Mouse (Mus musculus) heart, embryonic 14.5 days (tissue): ENCODE measurements around the gene Gdf7. TPM values are rescaled to one million over a fixed set of nuclear protein-coding genes. Genes with fewer than 3 reads are reported as not detected.
A peak's percentile ranks its signal among the peaks of the same experiment; 100 is the strongest.

Experiments
- ATAC-seq: fragments of 200-750 bp; cut with Nextera tagmentation; 2 replicates; pipeline ENCODE4 v1.8.0; 2017; ENCODE audit warnings: low read depth, moderate TSS enrichment; ENCODE audit not compliant: insufficient number of reproducible peaks, insufficient read depth, low FRiP score
- H3K27ac ChIP-seq, 2 experiments: fragments of 200-500 bp in 1 of 2; fragments of 300-500 bp in 1 of 2; sonication (generic) in 1 of 2; replicated peaks in 1 of 2; 2 replicates each; pipeline ENCODE4 v1.5.1; 2012 to 2014; ENCODE audit warnings: low read depth in 2 of 2, low read length in 2 of 2, control low read depth in 1 of 2, mild to moderate bottlenecking in 1 of 2, mixed read lengths in 1 of 2; ENCODE audit not compliant: control insufficient read depth in 1 of 2, insufficient read depth in 1 of 2
- H3K27me3 ChIP-seq: fragments of 300-500 bp; sonication (generic); 2 replicates; pipeline ENCODE4 v1.6.1; 2014; ENCODE audit warnings: mild to moderate bottlenecking, low read length, control low read depth; ENCODE audit not compliant: control insufficient read depth, insufficient read depth
- H3K36me3 ChIP-seq: fragments of 300-500 bp; sonication (generic); 2 replicates; pipeline ENCODE4 v1.6.1; 2014; ENCODE audit warnings: mild to moderate bottlenecking, control low read depth, low read length, mixed read lengths; ENCODE audit not compliant: control insufficient read depth, insufficient read depth
- H3K4me1 ChIP-seq, 2 experiments: fragments of 200-500 bp in 1 of 2; fragments of 300-500 bp in 1 of 2; sonication (generic) in 1 of 2; 2 replicates each; pipeline ENCODE4 v1.6.1; 2012 to 2014; ENCODE audit warnings: low read length in 2 of 2, control low read depth in 1 of 2, mixed read lengths in 1 of 2; ENCODE audit not compliant: control insufficient read depth in 2 of 2, insufficient read depth in 2 of 2
- H3K4me2 ChIP-seq: fragments of 300-500 bp; sonication (generic); 2 replicates; pipeline ENCODE4 v1.6.1; 2014; ENCODE audit warnings: mild to moderate bottlenecking, low read length
- H3K4me3 ChIP-seq, 2 experiments: fragments of 200-500 bp in 1 of 2; fragments of 300-500 bp in 1 of 2; sonication (generic) in 1 of 2; 2 replicates each; pipeline ENCODE4 v1.5.1; 2012 to 2014; ENCODE audit warnings: low read length in 2 of 2, mild to moderate bottlenecking in 2 of 2, control low read depth in 1 of 2, low read depth in 1 of 2, moderate library complexity in 1 of 2; ENCODE audit not compliant: control insufficient read depth in 1 of 2, insufficient read depth in 1 of 2
- H3K9ac ChIP-seq: fragments of 300-500 bp; sonication (generic); 2 replicates; pipeline ENCODE4 v1.6.1; 2014; ENCODE audit warnings: mild to moderate bottlenecking, low read length
- H3K9me3 ChIP-seq: fragments of 300-500 bp; sonication (generic); 2 replicates; pipeline ENCODE4 v1.6.1; 2016; ENCODE audit warnings: low read length, control low read depth; ENCODE audit not compliant: control insufficient read depth
- WGBS: fragments of 180-500 bp; shearing (Covaris S2); extraction: QIAGEN DNeasy Blood & Tissue Kit; methylation state at CpG from one replicate; pipeline ENCODE4 v1.1.7; 2014; 5-methylcytosine and 5-hydroxymethylcytosine counted together
- polyA plus RNA-seq: library from polyadenylated mRNA; unstranded; fragments of >200 nt; fragmentation: Nextera tagmentation; extraction: Ambion mirVana; gene quantifications from 2 replicates; pipeline ENCODE4 v1.2.1, GENCODE M21; 2014

Gene Gdf7
- polyA plus RNA-seq, 1 experiment from 2014 or later = not detected

DNA sequence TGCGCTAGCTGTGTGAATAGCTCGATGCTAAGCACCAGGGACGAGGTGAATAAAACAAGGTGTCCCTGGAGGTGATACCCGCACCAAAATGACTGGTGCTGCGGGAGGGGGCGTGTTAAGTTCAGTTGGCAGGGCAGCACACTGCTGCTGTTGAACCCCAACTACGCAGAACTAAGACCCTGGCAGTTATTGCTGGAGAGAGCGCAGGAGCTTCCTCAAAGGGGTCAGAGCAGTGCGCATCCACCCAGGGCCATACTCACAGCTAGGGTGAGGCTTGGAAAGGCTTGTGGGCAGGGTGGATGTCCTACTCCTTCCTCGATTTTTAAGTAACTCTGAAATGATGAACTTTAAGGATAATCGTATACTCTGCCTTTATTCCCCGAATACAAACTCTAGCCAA lies 12.0 kb upstream of the Gdf7 start:
- H3K27me3 ChIP-seq = peaks cover 26% of the 10 kb centered on the region
- H3K4me3 ChIP-seq = peak overlapping the region; percentile 80 to 82
- H3K4me1 ChIP-seq = peaks cover 5 to 11% of the 10 kb centered on the region in 2 experiments
- no peaks in the 10 kb centered on the region for H3K9me3 ChIP-seq
- peak overlapping the region; percentile 87 for H3K9ac ChIP-seq
- WGBS = 23% methylated on average over 12 of the region's 12 CpGs
- peak overlapping the region; percentile 95 for H3K4me2 ChIP-seq
- no peak for ATAC-seq
- no peak overlapping the region for H3K27ac ChIP-seq
- peaks cover 16% of the 10 kb centered on the region for H3K36me3 ChIP-seq

DNA sequence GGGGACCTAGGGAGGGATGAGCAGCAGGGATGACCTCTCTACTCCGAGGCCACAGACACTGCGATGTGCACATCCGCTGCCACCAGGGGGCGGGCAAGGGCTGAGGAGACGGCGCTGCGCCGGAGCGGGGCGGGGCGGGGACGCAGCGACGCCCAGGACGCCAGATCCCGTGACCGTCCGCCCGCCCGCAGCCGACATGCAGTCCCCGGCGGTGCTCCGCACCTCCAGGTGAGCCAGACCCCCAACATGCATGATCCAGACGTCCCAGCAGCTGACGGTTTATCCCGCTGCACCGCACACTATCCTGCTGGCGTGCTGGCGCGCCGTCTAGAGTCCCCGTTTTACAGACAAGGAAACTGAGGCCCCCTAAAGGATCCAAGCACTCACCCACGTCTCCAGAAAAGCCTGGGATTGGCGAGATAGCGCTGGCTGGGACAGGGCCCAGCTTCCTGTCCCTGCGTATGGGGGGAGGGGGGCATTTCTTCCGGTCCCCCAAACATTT lies 11.6 kb upstream of the Gdf7 start, which contains the start of gene Hs1bp3:
Gene Hs1bp3, plus strand, starts transcription at position 163 of the 502 bp plus-strand sequence.
- WGBS = 0% methylated on average over 30 of the region's 38 CpGs

DNA sequence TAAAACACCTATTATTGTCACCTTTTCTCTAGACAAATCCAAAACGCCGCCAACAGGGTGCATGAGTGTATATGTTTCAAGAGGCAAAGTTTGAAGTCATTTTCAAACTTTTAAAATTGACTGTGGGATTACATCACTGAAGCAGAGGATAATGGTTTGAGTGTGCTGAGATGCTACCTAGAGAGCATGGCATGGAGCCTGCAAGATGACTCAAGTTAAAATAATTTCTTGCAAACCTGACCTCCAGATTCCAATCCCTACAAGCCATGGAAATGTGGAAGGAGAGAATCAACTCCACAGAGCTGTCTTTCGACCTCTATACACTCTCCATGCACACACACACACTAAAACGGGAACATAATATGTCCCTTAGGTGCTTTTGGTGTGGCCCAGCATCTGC lies 10.5 kb upstream of the Gdf7 start:
- no peak overlapping the region for H3K9ac ChIP-seq
- no peak overlapping the region for H3K4me2 ChIP-seq
- H3K36me3 ChIP-seq = 0 out of 2 replicates have a peak, but pooled peaks cover 2% of the 10 kb centered on the region
- H3K4me1 ChIP-seq = peaks cover 5 to 11% of the 10 kb centered on the region in 2 experiments
- H3K27me3 ChIP-seq = peaks cover 29% of the 10 kb centered on the region
- H3K27ac ChIP-seq = no peak overlapping the region
- H3K4me3 ChIP-seq = no peak overlapping the region
- ATAC-seq = no peak
- 85% methylated on average over 4 of the region's 4 CpGs for whole genome bisulfite sequencing
- no peaks in the 10 kb centered on the region for H3K9me3 ChIP-seq

More for the DNA sequence above, 11.6 kb upstream of the Gdf7 start, which contains the start of gene Hs1bp3:
- peak; percentile 73 for ATAC-seq
- H3K4me3 ChIP-seq = peak within 1 kb of the TSS; percentile 80 to 82
- peak within 1 kb of the TSS; percentile 87 for H3K9ac ChIP-seq
- peaks cover 12% of the 10 kb centered on the region for H3K36me3 ChIP-seq
- no peaks in the 10 kb centered on the region for H3K9me3 ChIP-seq
- peaks cover 26% of the 10 kb centered on the region for H3K27me3 ChIP-seq
- H3K4me2 ChIP-seq = peak within 1 kb of the TSS; percentile 95
- no peak within 1 kb of the TSS for H3K27ac ChIP-seq
- H3K4me1 ChIP-seq = peaks cover 5 to 11% of the 10 kb centered on the region in 2 experiments

DNA sequence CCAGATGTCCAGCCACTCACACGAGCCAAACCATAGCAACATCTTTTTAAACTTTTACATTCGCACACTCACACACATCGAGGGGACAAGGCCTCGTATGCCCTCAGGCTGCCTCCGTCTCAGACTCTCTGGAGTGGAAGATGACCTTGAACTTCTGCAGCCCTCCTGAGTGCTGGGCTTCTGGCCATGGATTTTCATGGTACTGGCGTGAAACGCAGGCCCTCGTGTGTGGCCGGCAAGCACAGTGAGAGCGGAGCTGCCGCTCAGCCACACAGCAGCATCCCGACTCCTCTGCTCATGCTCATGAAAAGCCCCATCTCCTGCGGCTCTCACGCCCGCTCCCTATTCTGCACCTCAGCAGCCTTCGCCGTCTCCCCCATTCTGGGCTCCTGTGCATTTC lies 9.2 kb upstream of the Gdf7 start:
- Histone ChIP-seq H3K4me3 (no peak overlapping the region), H3K9me3 (no peaks in the 10 kb centered on the region), H3K9ac (no peak overlapping the region), H3K4me2 (no peak overlapping the region), H3K4me1 (peaks cover 5 to 14% of the 10 kb centered on the region in 2 experiments), H3K36me3 (no peaks in the 10 kb centered on the region), H3K27me3 (peaks cover 36% of the 10 kb centered on the region), H3K27ac (no peak overlapping the region)
- ATAC-seq = no peak
- WGBS = 52% methylated on average over 17 of the region's 17 CpGs

DNA sequence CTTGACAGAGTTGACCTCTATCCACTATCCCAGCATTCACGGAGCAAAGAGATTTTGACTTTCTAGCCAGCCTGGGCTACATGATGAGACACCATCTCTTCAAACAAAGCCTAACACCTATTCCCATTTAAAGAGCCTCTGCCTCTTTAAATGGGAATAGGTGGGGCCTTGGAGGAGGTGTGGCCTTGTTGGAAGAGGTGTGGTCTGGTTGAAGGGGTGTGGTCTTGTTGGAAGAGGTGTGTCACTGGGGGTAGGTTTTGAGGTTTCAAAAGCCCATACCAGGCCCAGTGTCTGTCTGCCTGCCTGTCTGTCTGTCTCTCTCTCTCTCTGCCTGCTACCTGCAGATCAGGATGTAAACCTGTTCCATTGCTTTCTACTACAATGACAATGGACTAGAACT lies 5.2 kb upstream of the Gdf7 start:
- Histone ChIP-seq H3K36me3 (no peaks in the 10 kb centered on the region), H3K27me3 (peaks cover 70% of the 10 kb centered on the region), H3K9me3 (no peaks in the 10 kb centered on the region), H3K4me3 (no peak overlapping the region), H3K9ac (no peak overlapping the region), H3K4me1 (peaks cover 4 to 8% of the 10 kb centered on the region in 2 experiments; a peak in 2 of 4 replicates), H3K4me2 (no peak overlapping the region), H3K27ac (no peak overlapping the region)
- ATAC-seq = no peak
- 59% methylated on average over 1 of the region's 1 CpGs for WGBS

DNA sequence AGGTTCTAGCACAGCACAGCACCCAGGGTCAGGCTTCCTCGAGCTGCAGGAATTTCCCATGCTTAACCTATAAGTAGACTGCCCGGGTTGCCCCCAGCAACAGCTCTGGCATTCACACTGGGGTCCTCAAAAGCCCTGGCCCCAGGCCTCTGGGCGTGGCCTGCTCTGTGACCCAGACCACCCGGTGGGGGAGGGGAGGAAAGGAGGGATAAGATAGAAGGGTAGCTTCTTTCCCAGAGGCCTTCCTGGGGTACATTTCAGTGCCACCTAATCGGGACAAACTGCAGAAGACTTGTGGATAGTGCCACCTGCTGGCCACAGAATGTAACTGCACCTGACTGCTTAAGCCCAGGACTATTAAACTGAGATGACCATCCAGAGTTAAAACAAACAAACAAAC lies 4.7 kb upstream of the Gdf7 start:
- Histone ChIP-seq H3K4me2 (no peak overlapping the region), H3K9ac (no peak overlapping the region), H3K27me3 (peaks cover 70% of the 10 kb centered on the region), H3K9me3 (no peaks in the 10 kb centered on the region), H3K27ac (no peak overlapping the region), H3K4me3 (no peak overlapping the region), H3K4me1 (peaks cover 4 to 12% of the 10 kb centered on the region in 2 experiments; a peak in 2 of 4 replicates), H3K36me3 (no peaks in the 10 kb centered on the region)
- WGBS = 9% methylated on average over 5 of the region's 5 CpGs
- no peak for ATAC-seq

DNA sequence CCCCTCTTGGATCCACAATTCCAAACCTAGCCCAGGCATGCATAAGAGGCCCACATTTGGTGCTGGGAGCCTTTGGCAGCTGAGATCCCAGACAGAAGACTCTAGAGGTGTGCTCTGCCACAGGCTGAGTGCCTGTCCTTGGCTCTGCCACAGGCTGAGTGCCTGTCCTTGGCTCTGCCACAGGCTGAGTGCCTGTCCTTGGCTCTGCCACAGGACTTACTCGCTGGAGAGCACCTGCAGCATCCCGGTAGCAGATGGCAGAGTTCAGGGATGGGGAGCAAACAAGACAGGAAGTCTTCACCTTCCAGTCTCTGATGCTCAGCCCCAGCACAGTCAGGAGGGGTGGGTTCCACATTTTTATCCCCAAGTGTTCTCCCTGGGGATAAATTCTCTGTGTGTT lies 3.5 kb upstream of the Gdf7 start:
- H3K27me3 ChIP-seq = peaks cover 71% of the 10 kb centered on the region
- no peak overlapping the region for H3K4me3 ChIP-seq
- no peak overlapping the region for H3K9ac ChIP-seq
- H3K4me1 ChIP-seq = peaks cover 2 to 13% of the 10 kb centered on the region in 2 experiments; a peak in 2 of 4 replicates
- H3K36me3 ChIP-seq = no peaks in the 10 kb centered on the region
- WGBS = 35% methylated on average over 2 of the region's 2 CpGs
- H3K9me3 ChIP-seq = no peaks in the 10 kb centered on the region
- H3K27ac ChIP-seq = no peak overlapping the region
- ATAC-seq = no peak
- no peak overlapping the region for H3K4me2 ChIP-seq
